Mouse (Mus musculus) midbrain, embryonic 15.5 days (tissue): ENCODE data around the gene Filip1l. TPM values are rescaled to one million over a fixed set of nuclear protein-coding genes. Genes with fewer than 3 reads are reported as not detected.

ENCODE experiments used
- ATAC-seq: fragments of 200-750 bp; cut with Nextera tagmentation; replicated peaks from 2 replicates; pipeline ENCODE4 v1.8.0; 2017; ENCODE audit warnings: moderate TSS enrichment
- H3K27ac ChIP-seq: fragments of 300-500 bp; sonication (generic); 2 replicates; pipeline ENCODE4 v1.5.1; 2015; ENCODE audit warnings: mild to moderate bottlenecking, inconsistent platforms
- H3K27me3 ChIP-seq: fragments of 300-500 bp; sonication (generic); replicated peaks from 2 replicates; pipeline ENCODE4 v1.6.1; 2015; ENCODE audit warnings: inconsistent platforms
- H3K36me3 ChIP-seq: fragments of 300-500 bp; sonication (generic); replicated peaks from 2 replicates; pipeline ENCODE4 v1.6.1; 2015; ENCODE audit warnings: inconsistent platforms
- H3K4me1 ChIP-seq: fragments of 300-500 bp; sonication (generic); 2 replicates; pipeline ENCODE4 v1.6.1; 2015; ENCODE audit warnings: inconsistent platforms
- H3K4me2 ChIP-seq: fragments of 300-500 bp; sonication (generic); 2 replicates; pipeline ENCODE4 v1.6.1; 2015; ENCODE audit warnings: inconsistent platforms, mild to moderate bottlenecking, moderate library complexity
- H3K4me3 ChIP-seq: fragments of 300-500 bp; sonication (generic); 2 replicates; pipeline ENCODE4 v1.5.1; 2015; ENCODE audit warnings: mild to moderate bottlenecking, inconsistent platforms
- H3K9ac ChIP-seq: fragments of 300-500 bp; sonication (generic); 2 replicates; pipeline ENCODE4 v1.6.1; 2015; ENCODE audit warnings: mild to moderate bottlenecking, inconsistent platforms
- H3K9me3 ChIP-seq: fragments of 300-500 bp; sonication (generic); 2 replicates; pipeline ENCODE4 v1.6.1; 2016; ENCODE audit warnings: inconsistent platforms
- WGBS: fragments of 180-500 bp; shearing (Covaris S2); methylation state at CpG from one replicate; pipeline ENCODE4 v1.1.7; 2015; ENCODE audit warnings: mixed read lengths; 5-methylcytosine and 5-hydroxymethylcytosine counted together
- polyA plus RNA-seq: library from polyadenylated mRNA; unstranded; fragments of >200 nt; fragmentation: Nextera tagmentation; extraction: Ambion mirVana; gene quantifications from 2 replicates; pipeline ENCODE4 v1.2.1, GENCODE M21; 2015

The Filip1l gene
- polyA plus RNA-seq, 1 experiment from 2014 or later = 2.5 TPM

DNA sequence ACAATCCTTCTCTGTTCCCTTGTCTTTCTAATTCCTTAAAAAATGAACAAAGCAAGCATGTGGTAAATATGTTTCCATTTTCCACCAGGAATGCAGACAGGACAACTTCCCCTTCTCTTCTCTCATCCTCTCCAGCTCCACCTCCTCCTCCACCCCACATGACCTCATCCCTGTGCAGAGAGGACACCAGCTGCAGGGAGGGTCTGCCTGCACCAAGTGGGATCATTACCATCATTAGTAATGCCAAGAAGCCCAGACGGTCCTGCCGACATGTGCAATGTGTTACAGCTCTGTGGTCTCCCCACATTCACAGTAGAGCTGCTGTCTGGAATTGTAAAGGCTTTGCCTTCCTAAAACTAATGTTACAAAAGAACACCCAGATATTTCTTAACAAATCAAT is 63.2 kb downstream of the Filip1l start:
- Histone ChIP-seq H3K27ac (no peak overlapping the region), H3K4me1 (no peaks in the 10 kb centered on the region), H3K36me3 (no peaks in the 10 kb centered on the region), H3K4me3 (no peak overlapping the region), H3K9me3 (0 out of 2 replicates have a peak, but pooled peaks cover 2% of the 10 kb centered on the region), H3K9ac (no peak overlapping the region), H3K27me3 (no peaks in the 10 kb centered on the region), H3K4me2 (no peak overlapping the region)
- 58% methylated on average over 2 of the region's 2 CpGs for WGBS
- no peak for ATAC-seq

GRCm38 (mm10) chr16:57417017-57417416 is 64.1 kb downstream of the Filip1l start:
- WGBS = 82% methylated on average over 9 of the region's 9 CpGs

GRCm38 (mm10) chr16:57417955-57418354 is 65.1 kb downstream of the Filip1l start:
- WGBS = 83% methylated on average over 1 of the region's 1 CpGs
- Histone ChIP-seq H3K4me3 (no peak overlapping the region), H3K36me3 (no peaks in the 10 kb centered on the region), H3K27me3 (no peaks in the 10 kb centered on the region), H3K4me2 (no peak overlapping the region), H3K9ac (no peak overlapping the region), H3K4me1 (no peaks in the 10 kb centered on the region), H3K9me3 (0 out of 2 replicates have a peak, but pooled peaks cover 2% of the 10 kb centered on the region), H3K27ac (no peak overlapping the region)
- ATAC-seq = no peak

More at GRCm38 (mm10) chr16:57417017-57417416, 64.1 kb downstream of the Filip1l start:
- no peaks in the 10 kb centered on the region for H3K4me1 ChIP-seq
- 0 out of 2 replicates have a peak, but pooled peaks cover 2% of the 10 kb centered on the region for H3K9me3 ChIP-seq
- no peaks in the 10 kb centered on the region for H3K36me3 ChIP-seq
- no peak overlapping the region for H3K9ac ChIP-seq
- no peaks in the 10 kb centered on the region for H3K27me3 ChIP-seq
- H3K4me2 ChIP-seq = no peak overlapping the region
- H3K4me3 ChIP-seq = no peak overlapping the region
- ATAC-seq = no peak
- no peak overlapping the region for H3K27ac ChIP-seq

DNA sequence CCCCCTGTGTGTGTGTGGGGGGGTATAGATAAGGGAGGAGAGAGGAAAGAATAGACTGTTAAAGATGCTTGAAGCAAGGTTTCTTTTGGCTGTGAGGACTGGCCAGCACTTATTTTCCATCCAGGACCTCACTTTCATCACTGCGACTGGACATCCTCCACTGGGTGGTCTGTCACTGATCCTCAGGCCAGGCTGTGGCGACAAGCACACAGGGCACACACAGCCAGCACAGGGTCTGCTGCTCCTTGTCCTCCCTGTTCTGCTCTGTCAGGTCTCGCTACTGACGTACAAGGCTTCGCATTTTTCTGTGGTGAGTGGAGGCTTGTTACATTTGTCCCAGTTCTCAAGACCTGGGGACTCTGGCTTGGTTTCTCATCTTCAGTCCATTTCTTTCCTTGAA is 66.4 kb downstream of the Filip1l start:
- WGBS = 61% methylated on average over 5 of the region's 5 CpGs
- no peaks in the 10 kb centered on the region for H3K36me3 ChIP-seq
- no peak overlapping the region for H3K9ac ChIP-seq
- H3K4me2 ChIP-seq = no peak overlapping the region
- H3K9me3 ChIP-seq = 0 out of 2 replicates have a peak, but pooled peaks cover 2% of the 10 kb centered on the region
- H3K4me3 ChIP-seq = no peak overlapping the region
- no peak for ATAC-seq
- no peak overlapping the region for H3K27ac ChIP-seq
- no peaks in the 10 kb centered on the region for H3K4me1 ChIP-seq
- no peaks in the 10 kb centered on the region for H3K27me3 ChIP-seq

DNA sequence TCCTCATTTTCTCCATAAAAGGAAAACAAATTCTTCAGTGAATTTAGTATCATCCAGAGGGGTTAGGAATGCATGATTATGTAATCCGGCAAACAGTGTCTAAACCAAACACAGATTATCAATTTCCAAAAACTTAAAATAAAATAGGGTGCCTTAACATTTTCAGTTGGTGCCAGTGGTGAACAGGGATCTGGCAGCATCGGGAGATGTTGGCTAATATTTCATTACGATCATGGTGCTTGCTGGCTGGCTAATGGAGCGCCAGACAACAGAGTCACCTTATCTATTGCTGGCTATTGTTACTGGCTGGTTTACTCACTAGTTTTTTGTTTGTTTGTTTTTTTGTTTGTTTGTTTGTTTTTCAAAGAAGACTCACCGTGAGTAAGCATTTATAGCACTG is 67.0 kb downstream of the Filip1l start:
- H3K9me3 ChIP-seq = no peaks in the 10 kb centered on the region
- no peaks in the 10 kb centered on the region for H3K4me1 ChIP-seq
- H3K27me3 ChIP-seq = no peaks in the 10 kb centered on the region
- H3K27ac ChIP-seq = no peak overlapping the region
- no peaks in the 10 kb centered on the region for H3K36me3 ChIP-seq
- H3K9ac ChIP-seq = no peak overlapping the region
- ATAC-seq = no peak
- 90% methylated on average over 5 of the region's 5 CpGs for WGBS
- no peak overlapping the region for H3K4me3 ChIP-seq
- H3K4me2 ChIP-seq = no peak overlapping the region

DNA sequence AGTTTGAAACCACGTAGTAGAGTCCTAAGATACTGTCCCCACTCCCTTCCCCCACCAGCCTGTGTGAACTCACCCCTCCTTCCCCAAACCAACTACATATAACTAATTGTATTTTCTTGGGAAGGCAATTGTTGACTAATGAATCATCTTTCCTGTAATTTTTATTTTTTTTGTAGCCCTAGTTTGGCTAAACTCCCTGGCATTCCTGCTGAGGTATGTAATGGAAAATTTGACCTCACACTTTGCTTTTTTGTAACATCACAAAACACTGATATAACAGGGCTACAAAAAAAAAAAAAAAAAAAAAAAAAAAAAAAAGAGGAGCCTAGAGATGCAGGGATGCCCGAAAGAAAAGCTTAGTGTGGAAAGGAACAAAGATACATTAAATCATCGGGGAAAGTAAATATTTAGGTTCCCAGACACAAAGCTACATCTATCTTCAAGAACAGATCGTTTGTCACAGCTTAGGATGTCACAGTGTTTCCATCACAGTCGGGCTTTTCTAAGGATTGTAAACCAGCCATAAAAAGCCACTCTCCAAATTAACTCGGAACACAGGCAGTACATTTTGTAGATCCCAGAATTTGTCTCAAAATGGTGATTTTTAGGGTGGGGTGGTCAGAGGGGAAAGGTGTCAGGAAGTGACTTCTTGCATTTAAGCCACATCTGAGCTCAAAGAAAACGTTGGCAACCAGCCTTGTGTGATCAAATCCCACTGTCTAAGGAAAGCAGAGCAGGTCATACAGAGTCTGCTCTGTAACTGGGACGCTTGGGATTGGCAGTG is 68.1 kb downstream of the Filip1l start:
- Histone ChIP-seq H3K9me3 (no peaks in the 10 kb centered on the region), H3K4me1 (no peaks in the 10 kb centered on the region)
- ATAC-seq = no peak

GRCm38 (mm10) chr16:57421680-57422417 is 69.0 kb downstream of the Filip1l start:
- Histone ChIP-seq H3K4me2 (no peak overlapping the region), H3K9me3 (no peaks in the 10 kb centered on the region), H3K36me3 (no peaks in the 10 kb centered on the region), H3K27ac (no peak overlapping the region), H3K9ac (no peak overlapping the region), H3K27me3 (no peaks in the 10 kb centered on the region), H3K4me1 (no peaks in the 10 kb centered on the region), H3K4me3 (no peak overlapping the region)
- no peak for ATAC-seq
- WGBS = 81% methylated on average over 7 of the region's 7 CpGs

More for the DNA sequence above, 68.1 kb downstream of the Filip1l start:
- H3K36me3 ChIP-seq = no peaks in the 10 kb centered on the region
- H3K9ac ChIP-seq = no peak overlapping the region
- H3K27ac ChIP-seq = no peak overlapping the region
- no peak overlapping the region for H3K4me2 ChIP-seq
- no peak overlapping the region for H3K4me3 ChIP-seq
- H3K27me3 ChIP-seq = no peaks in the 10 kb centered on the region
- WGBS = 62% methylated on average over 8 of the region's 8 CpGs

DNA sequence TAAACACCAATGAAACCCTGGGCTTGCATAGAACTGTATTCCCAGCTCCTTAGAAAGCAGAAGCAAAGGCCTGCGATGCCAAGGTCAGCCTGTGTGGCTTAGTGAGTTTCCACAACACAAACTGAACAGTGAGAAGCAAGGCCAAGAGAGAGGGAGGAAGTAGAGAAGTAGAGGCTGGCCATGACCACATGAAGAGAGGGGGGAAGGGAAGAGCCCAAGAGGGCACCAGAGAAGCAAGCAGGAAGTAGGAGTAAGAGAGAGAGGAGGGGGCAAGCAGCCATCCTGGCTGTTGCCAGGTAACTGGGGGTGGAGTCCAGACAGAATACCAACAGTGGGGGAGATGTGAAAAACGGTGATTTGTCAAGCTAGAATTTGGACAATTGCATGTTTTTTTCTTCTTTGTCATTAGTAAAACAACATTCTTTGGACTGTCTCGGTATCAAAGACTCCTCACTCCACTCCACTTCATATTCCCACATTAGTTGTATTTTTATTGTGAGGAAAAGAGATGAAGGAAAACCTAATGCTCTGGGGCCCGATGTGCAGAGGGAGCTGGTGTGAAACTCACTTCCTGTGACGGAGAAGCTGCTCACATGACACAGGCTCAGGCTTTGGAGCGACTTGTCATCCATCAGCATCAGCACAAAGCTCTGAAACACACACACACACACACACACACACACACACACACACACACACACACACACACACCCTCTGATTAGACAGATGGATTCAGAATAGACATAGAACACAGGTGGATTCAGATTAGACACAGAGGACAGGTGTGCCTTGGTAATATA is 70.3 kb downstream of the Filip1l start:
- Histone ChIP-seq H3K4me2 (no peak overlapping the region), H3K4me1 (no peaks in the 10 kb centered on the region), H3K9me3 (no peaks in the 10 kb centered on the region), H3K36me3 (no peaks in the 10 kb centered on the region), H3K27me3 (no peaks in the 10 kb centered on the region), H3K27ac (no peak overlapping the region), H3K4me3 (no peak overlapping the region), H3K9ac (no peak overlapping the region)
- 64% methylated on average over 6 of the region's 6 CpGs for WGBS
- 0 out of 2 replicates have a peak, but pooled peaks have one; percentile 16 for ATAC-seq

DNA sequence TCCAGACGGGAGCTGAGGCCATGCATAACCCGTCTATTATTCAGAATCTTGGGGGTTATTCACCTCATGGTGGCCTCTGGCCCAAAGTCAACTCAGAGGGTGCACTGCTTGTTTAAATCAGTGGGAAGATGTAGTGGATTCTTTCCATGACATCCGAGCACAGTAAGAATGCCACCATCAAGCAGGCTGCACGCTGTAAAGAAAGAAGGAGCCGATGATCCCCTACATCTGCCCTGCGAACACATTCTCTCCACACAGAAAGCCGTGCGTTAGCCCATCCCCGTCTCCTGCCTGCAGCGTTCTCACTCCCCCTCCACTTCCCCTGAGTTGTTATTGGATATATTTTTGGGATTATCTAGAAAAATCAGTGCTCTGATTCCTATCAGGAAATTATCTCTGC is 73.8 kb downstream of the Filip1l start:
- no peaks in the 10 kb centered on the region for H3K36me3 ChIP-seq
- H3K27me3 ChIP-seq = no peaks in the 10 kb centered on the region
- no peak overlapping the region for H3K4me3 ChIP-seq
- H3K9ac ChIP-seq = no peak overlapping the region
- no peaks in the 10 kb centered on the region for H3K9me3 ChIP-seq
- H3K4me2 ChIP-seq = no peak overlapping the region
- WGBS = 77% methylated on average over 10 of the region's 10 CpGs
- no peak overlapping the region for H3K27ac ChIP-seq
- ATAC-seq = peak; percentile 51; the same call in 1 of the 2 replicates
- no peaks in the 10 kb centered on the region for H3K4me1 ChIP-seq

DNA sequence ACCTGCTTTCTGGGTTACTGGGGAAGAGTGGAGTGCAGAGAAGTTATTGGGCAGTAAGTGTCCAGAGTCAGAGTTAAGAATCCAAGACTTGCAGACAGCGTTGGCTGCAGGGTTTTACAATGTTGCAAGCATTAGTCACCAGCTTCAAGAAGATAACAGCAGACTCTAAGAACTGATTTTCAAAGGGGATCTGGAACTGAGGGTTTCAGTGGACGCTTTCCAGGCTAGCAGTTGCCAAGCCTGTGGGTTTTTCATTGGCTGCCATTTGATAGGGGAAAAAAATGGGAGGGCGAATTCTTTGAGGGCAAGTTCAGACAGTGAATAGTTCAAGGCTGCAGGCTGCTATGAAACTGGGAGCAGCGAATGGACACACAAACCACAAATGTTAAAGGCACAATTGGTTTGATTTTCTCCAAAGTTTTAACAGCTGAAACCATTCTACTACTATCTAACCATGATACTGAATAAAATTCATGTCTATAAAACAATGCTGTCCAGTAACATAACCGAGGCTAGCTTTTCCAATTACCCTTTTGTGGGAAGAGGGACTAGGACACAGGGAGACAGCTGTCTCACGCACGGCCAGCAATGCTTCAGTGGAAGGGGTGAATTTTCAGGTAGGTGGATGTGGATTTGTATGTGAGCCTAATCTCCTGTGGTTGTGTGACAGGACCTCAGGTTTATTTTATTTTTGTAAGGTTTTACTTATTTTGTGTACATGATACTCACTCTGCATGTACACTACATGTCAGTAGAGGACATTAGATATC is 74.8 kb downstream of the Filip1l start:
- Histone ChIP-seq H3K27me3 (no peaks in the 10 kb centered on the region), H3K9ac (no peak overlapping the region), H3K4me1 (no peaks in the 10 kb centered on the region), H3K4me2 (no peak overlapping the region), H3K36me3 (no peaks in the 10 kb centered on the region), H3K27ac (no peak overlapping the region), H3K9me3 (no peaks in the 10 kb centered on the region), H3K4me3 (no peak overlapping the region)
- no peak for ATAC-seq
- WGBS = 84% methylated on average over 7 of the region's 7 CpGs

DNA sequence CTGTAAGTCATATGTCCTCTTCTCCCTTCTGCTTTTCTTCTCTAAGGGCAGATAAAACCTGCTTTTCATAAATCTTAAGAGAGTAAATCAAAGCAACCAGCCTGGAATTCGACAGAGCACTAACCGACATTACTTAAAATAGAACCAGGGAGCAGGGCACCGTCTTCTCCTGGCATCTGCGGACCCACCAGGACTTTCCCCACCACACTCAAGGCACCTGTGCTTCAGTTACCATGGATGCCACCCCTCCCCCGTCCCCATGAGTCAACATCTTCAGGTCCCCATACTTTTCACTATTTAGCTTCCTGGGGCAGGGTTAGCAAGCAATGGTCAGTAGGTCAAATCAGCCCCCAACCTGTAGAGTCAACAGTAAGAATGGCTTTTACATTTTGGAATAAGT is 76.1 kb downstream of the Filip1l start:
- Histone ChIP-seq H3K36me3 (no peaks in the 10 kb centered on the region), H3K27me3 (no peaks in the 10 kb centered on the region), H3K4me3 (no peak overlapping the region), H3K4me2 (no peak overlapping the region), H3K9ac (no peak overlapping the region), H3K9me3 (no peaks in the 10 kb centered on the region), H3K4me1 (no peaks in the 10 kb centered on the region), H3K27ac (no peak overlapping the region)
- WGBS = 95% methylated on average over 5 of the region's 5 CpGs
- ATAC-seq = no peak
